Mouse (Mus musculus) gastrocnemius, postnatal 4 days (tissue): ENCODE measurements around the gene Mageb3. TPM values are rescaled to one million over a fixed set of nuclear protein-coding genes. Genes with fewer than 3 reads are reported as not detected.
"Not testable (repeated sequence)": the region's sequence is repeated elsewhere in the genome, so short reads cannot be mapped to it uniquely, and the experiment has no call there.

Experiments used
- DNase-seq, 2 experiments: peaks; one replicate each; pipeline ENCODE4 v3.0.0; 2021 to 2022; ENCODE audit warnings: low spot score in 2 of 2, mixed read lengths in 2 of 2
- long read RNA-seq, 2 experiments: library from polyadenylated mRNA; stranded (forward); transcript quantifications; one replicate each; pipeline ENCODE4 v2.0.0; 2021
- total RNA-seq, 2 experiments: library from RNA; stranded (reverse); gene quantifications; 2 replicates each; pipeline ENCODE4 v1.2.3; 2021

The Mageb3 gene
- total RNA-seq, result under 1 TPM; 0.21 to 0.27 TPM
- long read RNA-seq, experiment 1, result 0 reads
- long read RNA-seq, experiment 2, result 0 reads

DNA sequence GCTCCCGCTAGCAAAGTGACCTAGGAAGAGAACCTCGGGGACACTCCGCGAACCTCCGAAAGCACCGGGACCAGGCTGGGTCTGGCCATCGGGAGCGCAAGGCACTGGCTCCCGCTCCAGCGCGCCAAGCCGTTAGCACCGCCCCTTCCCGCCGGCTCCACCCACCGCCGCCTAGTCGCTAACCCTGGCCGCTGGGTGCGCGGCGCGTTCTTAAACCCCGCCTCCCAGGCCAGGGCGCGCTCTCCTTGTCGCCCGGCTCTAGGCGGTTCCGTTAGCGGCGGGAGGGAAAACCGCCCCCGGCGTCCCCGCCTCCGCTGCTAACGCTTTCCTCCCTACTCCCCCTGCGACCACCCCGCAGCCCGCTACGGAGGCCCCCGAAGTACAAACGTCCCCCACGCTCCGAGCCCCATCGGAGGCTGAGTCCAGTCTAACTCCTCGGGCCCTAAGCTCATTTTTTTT, at the start of gene Mageb3, which contains the start of gene Ctdspl2:
Gene Mageb3 (minus strand): TSS at position 328 of the 459 bp plus-strand sequence.
Gene Ctdspl2 (plus strand): TSS at position 237 of the 459 bp plus-strand sequence.
- peak; percentile 95 to 98 for DNase-seq

DNA sequence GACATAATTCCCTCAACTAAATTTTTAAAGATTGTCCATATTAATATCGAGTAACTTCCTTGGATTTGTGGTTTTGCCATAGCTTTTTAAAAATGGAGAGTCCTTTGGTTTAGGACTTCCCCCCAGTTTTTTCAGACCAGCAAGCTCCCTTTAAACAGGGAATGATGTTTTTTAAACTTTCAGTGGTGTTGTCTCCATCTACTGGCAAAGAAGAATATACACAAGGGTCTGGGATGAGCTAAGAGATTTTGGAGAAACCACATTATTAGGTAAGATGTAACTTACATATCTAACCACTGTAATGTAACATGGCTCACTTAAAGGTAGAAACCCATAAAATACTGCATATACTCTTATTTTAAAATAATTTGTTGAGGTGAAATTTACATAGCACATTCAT, 39.8 kb upstream of the Mageb3 start:
- DNase-seq, result no peak

- DNase-seq, result no peak
Observed at GRCm38 (mm10) chr2:121957216-121957792, 1.4 kb upstream of the Mageb3 start.

DNA sequence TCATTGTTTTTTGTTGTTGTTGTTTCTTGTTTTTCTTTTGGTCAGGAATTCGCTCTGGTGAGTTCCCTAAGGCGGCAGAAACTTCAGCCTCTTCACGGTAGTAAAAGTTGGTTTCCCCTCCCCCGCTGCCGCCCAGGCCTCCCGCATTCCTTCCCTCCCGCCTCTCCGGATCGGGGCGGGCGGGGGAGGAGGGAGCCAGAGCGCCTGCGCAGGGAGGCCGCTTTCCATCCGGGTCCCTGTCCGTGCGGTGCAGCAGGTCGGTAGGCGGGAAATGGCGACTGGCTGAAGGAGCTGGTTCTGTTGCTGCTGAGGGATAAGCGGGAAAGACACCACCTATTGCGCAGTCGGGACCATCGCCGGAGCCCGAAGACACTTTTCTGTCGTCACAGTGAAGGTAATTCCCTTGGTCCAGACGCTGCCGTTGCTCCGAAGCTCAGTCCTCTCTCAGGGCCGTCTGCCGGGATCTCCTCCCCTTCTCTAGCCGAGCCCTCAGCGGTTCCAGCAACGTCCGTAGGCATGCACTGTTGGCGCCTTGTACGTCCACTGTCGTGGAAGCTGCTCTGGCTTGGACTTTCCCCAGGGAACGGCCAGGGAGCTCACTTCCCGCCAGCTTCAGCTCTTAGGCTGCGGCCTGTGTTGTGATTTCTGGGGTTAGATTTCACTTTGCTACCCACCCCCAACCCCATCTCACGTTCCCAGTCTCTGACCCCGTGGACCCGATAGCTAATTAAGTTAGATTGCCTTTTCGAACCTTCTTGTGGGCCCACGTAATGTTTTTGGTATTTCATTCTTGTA, 529 bp upstream of the Mageb3 start:
- DNase-seq, result peak; percentile 94 to 95

DNA sequence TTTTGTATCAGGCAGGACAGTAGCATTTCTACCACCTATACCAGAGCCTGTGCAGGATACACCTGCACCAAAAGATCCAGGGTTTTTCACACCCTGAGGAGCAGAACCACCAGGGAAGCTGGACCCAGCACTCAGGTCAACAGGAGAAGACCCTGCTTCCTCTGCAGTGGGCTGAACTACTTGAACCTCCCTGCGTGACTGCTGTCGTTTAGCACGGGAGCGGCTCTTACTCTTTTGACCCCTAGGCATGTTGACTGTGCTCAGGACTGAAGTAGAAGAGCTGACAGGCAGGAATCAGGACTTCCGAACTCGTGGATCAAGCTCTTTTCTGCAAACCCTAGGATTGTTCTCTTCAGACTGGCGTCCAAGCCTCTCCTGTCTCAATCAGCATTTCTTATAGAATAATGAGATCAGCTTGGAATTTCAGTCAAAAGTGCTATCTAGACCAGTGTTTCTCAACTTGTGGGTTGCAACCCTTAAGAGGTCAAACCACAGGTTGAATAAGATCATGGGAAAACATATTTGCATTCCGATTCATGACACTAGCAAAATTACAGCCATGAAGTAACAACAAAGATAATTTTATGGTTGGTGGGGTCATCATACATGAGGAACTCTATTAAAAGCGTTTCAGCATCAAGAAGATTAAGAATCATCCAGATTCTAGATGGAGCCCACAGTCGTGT, 778 bp downstream of the Mageb3 start:
- DNase-seq, result no peak

- no peak for DNase-seq
Observed at GRCm38 (mm10) chr2:121943364-121943763, 12.5 kb downstream of the Mageb3 start.

DNA sequence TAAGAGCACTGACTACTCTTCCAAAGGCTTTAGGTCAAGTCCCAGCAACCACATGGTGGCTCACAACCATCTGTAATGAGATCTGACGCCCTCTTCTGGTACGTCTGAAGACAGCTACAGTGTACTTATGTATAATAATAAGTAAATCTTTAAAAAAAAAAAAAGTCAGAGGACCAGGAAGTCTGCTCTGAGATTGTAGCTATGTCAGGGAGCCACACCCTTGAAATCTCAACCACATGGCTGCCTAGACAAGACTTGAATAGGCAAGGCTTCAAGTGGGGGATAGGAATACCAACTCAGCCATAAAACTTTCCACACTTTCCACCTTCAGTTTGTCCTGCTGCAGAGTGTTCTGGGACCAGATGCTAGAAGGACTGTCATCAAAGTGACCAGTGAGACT, 18.3 kb downstream of the Mageb3 start:
- not testable (repeated sequence) for DNase-seq

DNA sequence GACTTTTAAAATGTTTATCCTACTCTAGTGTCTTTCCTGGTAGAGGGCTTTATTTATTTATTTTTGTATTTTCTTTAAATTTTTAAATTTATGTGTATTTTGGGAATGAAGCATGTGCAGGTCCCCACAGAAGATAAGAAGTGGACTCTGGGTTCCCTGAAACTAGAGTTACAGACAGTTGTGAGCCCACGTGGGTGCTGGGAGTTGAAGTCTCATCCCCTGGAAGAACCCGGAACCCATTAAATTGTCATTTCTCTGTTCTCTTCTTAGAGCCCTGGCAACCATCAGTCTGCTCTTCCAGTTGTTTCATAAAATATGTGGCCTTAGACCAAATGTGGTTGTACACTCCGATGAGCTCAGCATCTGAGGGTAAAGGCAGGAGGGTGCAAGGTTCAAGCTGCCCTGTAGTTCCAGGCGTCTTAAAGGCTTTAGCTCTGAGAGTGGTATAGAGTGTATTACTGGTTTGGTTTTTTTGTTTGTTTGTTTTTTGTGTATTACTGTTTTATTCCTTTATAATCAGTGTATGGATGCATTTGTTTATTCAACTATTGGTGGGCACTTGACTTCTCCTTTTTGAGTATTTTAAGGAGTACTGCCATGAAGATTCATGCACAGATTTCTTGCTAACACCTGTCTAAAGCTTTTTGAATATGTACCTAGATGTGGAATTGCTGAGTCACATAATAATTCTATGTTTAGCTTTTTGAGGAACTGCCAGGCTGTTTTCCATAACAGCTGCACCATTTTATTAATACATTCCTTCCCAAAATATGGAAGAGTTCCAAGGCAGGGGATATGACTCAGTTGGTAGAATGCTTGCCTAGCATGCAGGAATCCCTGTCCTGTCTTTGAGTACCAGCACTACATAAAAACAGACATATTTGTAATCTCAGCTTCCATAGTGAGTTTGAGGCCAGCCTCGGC, 39.6 kb downstream of the Mageb3 start:
- DNase-seq, result no peak

- no peak for DNase-seq
Observed at GRCm38 (mm10) chr2:121909975-121910374, 45.9 kb downstream of the Mageb3 start.

Other genes with a start within 250 kb of the Mageb3 start
- gene Frmd5, start 149.0 kb downstream of the Mageb3 start, total RNA-seq, result under 1 TPM; 0.83 to 0.91 TPM
- gene Casc4, start 89.1 kb downstream of the Mageb3 start, total RNA-seq, result 10 to 100 TPM; 50.6 to 55.6 TPM
- 10 to 100 TPM; 32.8 to 39.0 TPM for gene Ctdspl2, start 91 bp downstream of the Mageb3 start, total RNA-seq
- gene Eif3j1, start 72.5 kb upstream of the Mageb3 start, total RNA-seq, result 10 to 100 TPM; 16.4 to 18.9 TPM
- gene Spg11, start 162.3 kb upstream of the Mageb3 start, total RNA-seq, result 10 to 100 TPM; 11.4 to 12.8 TPM
- 100 to 1,000 TPM; 168 to 182 TPM for gene B2m, start 191.6 kb upstream of the Mageb3 start, total RNA-seq
- not detected for gene Trim69, start 204.6 kb upstream of the Mageb3 start, total RNA-seq
- gene Patl2, start 230.1 kb upstream of the Mageb3 start, total RNA-seq, result not detected
- gene Terb2, start 230.2 kb upstream of the Mageb3 start, total RNA-seq, result not detected